Mouse (Mus musculus): ENCODE measurements around the gene Sbno1. TPM values are rescaled to one million over a fixed set of nuclear protein-coding genes. Genes with fewer than 3 reads are reported as not detected.
"Not testable (repeated sequence)": the region's sequence is repeated elsewhere in the genome, so short reads cannot be mapped to it uniquely, and the experiment has no call there.

Gene Sbno1
- polyA plus RNA-seq, 1 experiment from 2014 or later = 70.7 TPM

GRCm38 (mm10) chr5:124349196-124349595, 76.6 kb downstream of the Sbno1 start:
- Histone ChIP-seq H3K9me3 (no peaks in the 10 kb centered on the region), H3K36me3 (peaks cover 42% of the 10 kb centered on the region), H3K27me3 (no peaks in the 10 kb centered on the region), H3K9ac (no peak overlapping the region), H3K4me1 (peaks cover 25% of the 10 kb centered on the region), H3K4me3 (no peak overlapping the region), H3K4me2 (no peak overlapping the region), H3K27ac (peak overlapping the region; percentile 47; the same call in 1 of the 2 replicates)
- ATAC-seq (ENCODE audit: insufficient number of reproducible peaks, low FRiP score, low TSS enrichment, low read depth) = no peak
- 93% methylated on average over 17 of the region's 17 CpGs for WGBS

GRCm38 (mm10) chr5:124342897-124343296, 82.9 kb downstream of the Sbno1 start:
- Histone ChIP-seq H3K27me3 (no peaks in the 10 kb centered on the region), H3K9me3 (no peaks in the 10 kb centered on the region), H3K4me1 (peaks cover 21% of the 10 kb centered on the region), H3K36me3 (peaks cover 29% of the 10 kb centered on the region), H3K27ac (no peak overlapping the region), H3K4me3 (no peak overlapping the region), H3K9ac (no peak overlapping the region), H3K4me2 (no peak overlapping the region)
- WGBS = 73% methylated on average over 8 of the region's 8 CpGs
- no peak for ATAC-seq (ENCODE audit: insufficient number of reproducible peaks, low FRiP score, low TSS enrichment, low read depth)

GRCm38 (mm10) chr5:124341753-124342339, 84.0 kb downstream of the Sbno1 start:
- not testable (repeated sequence) for H3K4me3 ChIP-seq; H3K27ac ChIP-seq; H3K9ac ChIP-seq; H3K9me3 ChIP-seq; H3K4me2 ChIP-seq; ATAC-seq (ENCODE audit: insufficient number of reproducible peaks, low FRiP score, low TSS enrichment, low read depth); H3K27me3 ChIP-seq
- H3K36me3 ChIP-seq = peaks cover 26% of the 10 kb centered on the region
- WGBS = 55% methylated on average over 6 of the region's 6 CpGs
- H3K4me1 ChIP-seq = peaks cover 26% of the 10 kb centered on the region

- ATAC-seq (ENCODE audit: insufficient number of reproducible peaks, low FRiP score, low TSS enrichment, low read depth) = no peak
- Histone ChIP-seq H3K4me2 (no peak overlapping the region), H3K9me3 (no peaks in the 10 kb centered on the region), H3K9ac (no peak overlapping the region), H3K4me1 (peaks cover 26% of the 10 kb centered on the region), H3K36me3 (peaks cover 4% of the 10 kb centered on the region; the same call in 1 of the 2 replicates), H3K4me3 (no peak overlapping the region), H3K27ac (peak overlapping the region; percentile 75), H3K27me3 (no peaks in the 10 kb centered on the region)
- 77% methylated on average over 8 of the region's 8 CpGs for WGBS
These were observed 87.0 kb downstream of the Sbno1 start for GRCm38 (mm10) chr5:124338791-124339190.

- no peak overlapping the region for H3K4me3 ChIP-seq
- no peak overlapping the region for H3K27ac ChIP-seq
- H3K4me2 ChIP-seq = no peak overlapping the region
- H3K4me1 ChIP-seq = peaks cover 26% of the 10 kb centered on the region
- ATAC-seq (ENCODE audit: insufficient number of reproducible peaks, low FRiP score, low TSS enrichment, low read depth) = no peak
- 36% methylated on average over 9 of the region's 9 CpGs for WGBS
- H3K36me3 ChIP-seq = no peaks in the 10 kb centered on the region; the same call in 1 of the 2 replicates
- no peaks in the 10 kb centered on the region for H3K27me3 ChIP-seq
- no peaks in the 10 kb centered on the region for H3K9me3 ChIP-seq
- no peak overlapping the region for H3K9ac ChIP-seq
These were observed 87.9 kb downstream of the Sbno1 start for GRCm38 (mm10) chr5:124337909-124338308.

- Histone ChIP-seq H3K4me3 (no peak overlapping the region), H3K9ac (no peak overlapping the region), H3K4me2 (no peak overlapping the region), H3K27ac (no peak overlapping the region), H3K36me3 (no peaks in the 10 kb centered on the region), H3K27me3 (no peaks in the 10 kb centered on the region), H3K4me1 (peaks cover 26% of the 10 kb centered on the region), H3K9me3 (no peaks in the 10 kb centered on the region)
- WGBS = 87% methylated on average over 9 of the region's 9 CpGs
- ATAC-seq (ENCODE audit: insufficient number of reproducible peaks, low FRiP score, low TSS enrichment, low read depth) = no peak
These were observed 88.7 kb downstream of the Sbno1 start for GRCm38 (mm10) chr5:124337103-124337502.

- Histone ChIP-seq H3K36me3 (no peaks in the 10 kb centered on the region), H3K27ac (0 out of 2 replicates have a peak overlapping the region, but pooled peaks have one; percentile 14), H3K9me3 (no peaks in the 10 kb centered on the region), H3K9ac (no peak overlapping the region), H3K27me3 (no peaks in the 10 kb centered on the region), H3K4me3 (no peak overlapping the region), H3K4me2 (no peak overlapping the region), H3K4me1 (peaks cover 20% of the 10 kb centered on the region)
- ATAC-seq (ENCODE audit: insufficient number of reproducible peaks, low FRiP score, low TSS enrichment, low read depth) = no peak
- 53% methylated on average over 6 of the region's 6 CpGs for WGBS
These were observed 91.4 kb downstream of the Sbno1 start for GRCm38 (mm10) chr5:124334392-124334791.

GRCm38 (mm10) chr5:124330086-124330485, 95.7 kb downstream of the Sbno1 start:
- Histone ChIP-seq H3K27me3 (no peaks in the 10 kb centered on the region), H3K9me3 (no peaks in the 10 kb centered on the region), H3K36me3 (no peaks in the 10 kb centered on the region), H3K4me3 (no peak overlapping the region), H3K9ac (no peak overlapping the region), H3K27ac (no peak overlapping the region), H3K4me1 (peaks cover 17% of the 10 kb centered on the region), H3K4me2 (no peak overlapping the region)
- ATAC-seq (ENCODE audit: insufficient number of reproducible peaks, low FRiP score, low TSS enrichment, low read depth) = no peak
- 78% methylated on average over 6 of the region's 6 CpGs for WGBS

GRCm38 (mm10) chr5:124327510-124328364, 98.1 kb downstream of the Sbno1 start, which contains the start of the genes Mphosph9 and 2810006K23Rik:
Gene Mphosph9 (minus strand): TSS chr5:124327972.
Gene 2810006K23Rik (plus strand): TSS chr5:124328089.
- Histone ChIP-seq H3K9me3 (no peaks in the 10 kb centered on the region), H3K36me3 (peaks cover 8% of the 10 kb centered on the region)
- under 1% methylated on average over 72 of the region's 72 CpGs for WGBS

GRCm38 (mm10) chr5:124326829-124327228, 99.0 kb downstream of the Sbno1 start:
- H3K4me2 ChIP-seq = peak overlapping the region; percentile 66
- H3K27me3 ChIP-seq = no peaks in the 10 kb centered on the region
- 2% methylated on average over 8 of the region's 8 CpGs for WGBS
- H3K9ac ChIP-seq = peak overlapping the region; percentile 67
- H3K9me3 ChIP-seq = no peaks in the 10 kb centered on the region
- ATAC-seq (ENCODE audit: insufficient number of reproducible peaks, low FRiP score, low TSS enrichment, low read depth) = no peak
- peak overlapping the region; percentile 75 for H3K4me3 ChIP-seq
- peaks cover 17% of the 10 kb centered on the region for H3K4me1 ChIP-seq
- peak overlapping the region; percentile 97; the same call in 1 of the 2 replicates for H3K27ac ChIP-seq
- peaks cover 8% of the 10 kb centered on the region for H3K36me3 ChIP-seq

More at GRCm38 (mm10) chr5:124327510-124328364, 98.1 kb downstream of the Sbno1 start, which contains the start of the genes Mphosph9 and 2810006K23Rik:
- ATAC-seq (ENCODE audit: insufficient number of reproducible peaks, low FRiP score, low TSS enrichment, low read depth) = peak; percentile 98
- Histone ChIP-seq H3K4me2 (peak within 1 kb of the TSS; percentile 85), H3K4me3 (peak within 1 kb of the TSS; percentile 75), H3K27ac (peak within 1 kb of the TSS; percentile 97), H3K4me1 (peaks cover 17% of the 10 kb centered on the region), H3K27me3 (no peaks in the 10 kb centered on the region), H3K9ac (peak within 1 kb of the TSS; percentile 67)

Data from limb, embryonic 15.5 days (tissue).